Mouse (Mus musculus) heart, adult 2 months (tissue): ENCODE results near the gene Ascc1. TPM values are rescaled to one million over a fixed set of nuclear protein-coding genes. Genes with fewer than 3 reads are reported as not detected.

Experiments
- DNase-seq, 2 experiments: peaks; one replicate each; pipeline ENCODE4 v3.0.0; 2021
- H3K27ac ChIP-seq: fragments of 200-600 bp; 2 replicates; pipeline ENCODE4 v1.8.1; 2022
- H3K27me3 ChIP-seq: fragments of 200-500 bp; 2 replicates; pipeline ENCODE4 v1.6.1; 2012; ENCODE audit warnings: mild to moderate bottlenecking, low read length, inconsistent platforms, mixed read lengths; ENCODE audit not compliant: control insufficient read depth, insufficient read depth
- H3K36me3 ChIP-seq: fragments of 200-500 bp; 2 replicates; pipeline ENCODE4 v1.6.1; 2012; ENCODE audit warnings: low read length, inconsistent platforms; ENCODE audit not compliant: control insufficient read depth, insufficient read depth
- H3K4me1 ChIP-seq: fragments of 200-500 bp; 2 replicates; pipeline ENCODE4 v1.6.1; 2011; ENCODE audit warnings: low read length; ENCODE audit not compliant: control insufficient read depth, insufficient read depth
- H3K4me3 ChIP-seq: fragments of 200-600 bp; 2 replicates; pipeline ENCODE4 v1.8.1; 2022
- H3K79me2 ChIP-seq: fragments of 200-500 bp; replicated peaks from 2 replicates; pipeline ENCODE4 v1.6.1; 2012; ENCODE audit warnings: mild to moderate bottlenecking, inconsistent platforms, low read length, moderate library complexity, mixed read lengths; ENCODE audit not compliant: control insufficient read depth, insufficient read depth
- H3K9ac ChIP-seq: fragments of 200-500 bp; 2 replicates; pipeline ENCODE4 v1.6.1; 2012; ENCODE audit warnings: low read depth, mild to moderate bottlenecking, control low read depth, inconsistent platforms, low read length, mixed read lengths
- CTCF ChIP-seq: fragments of 200-600 bp; IDR thresholded peaks from 2 replicates; pipeline ENCODE4 v1.8.1; 2022; ENCODE audit warnings: antibody characterized with exemption, mild to moderate bottlenecking, moderate library complexity
- EP300 ChIP-seq: fragments of 200-500 bp; IDR thresholded peaks from 2 replicates; pipeline ENCODE4 v1.6.1; 2011; ENCODE audit warnings: low read depth, low read length, control low read depth; ENCODE audit not compliant: insufficient read depth
- POLR2A ChIP-seq: fragments of 200-500 bp; IDR thresholded peaks from 2 replicates; pipeline ENCODE4 v1.6.1; 2011; ENCODE audit warnings: mild to moderate bottlenecking, low read depth, low read length, control low read depth; ENCODE audit not compliant: insufficient read depth
- WGBS: fragments of 180-500 bp; shearing (Covaris S2); methylation state at CpG from one replicate; pipeline ENCODE4 v1.1.7; 2018; 5-methylcytosine and 5-hydroxymethylcytosine counted together
- intact Hi-C: fragments of 180-260 bp; cut with DNase I; formaldehyde crosslinking; loops from one replicate; pipeline ENCODE4 v1.15.1; 2025
- polyA plus RNA-seq: library from polyadenylated mRNA; depleted of rRNA; stranded (reverse); fragments of >200 nt; gene quantifications from 2 replicates; pipeline ENCODE4 v1.2.3, GENCODE M21; 2012
- total RNA-seq, 2 experiments: library from RNA; stranded (reverse); gene quantifications; 2 replicates each; pipeline ENCODE4 v1.2.3; 2021

The Ascc1 gene
- total and polyA plus RNA-seq, 3 experiments: 20.5 to 24.1 (median 22.5) TPM

GRCm38 (mm10) chr10:59973400-59973799 lies 29.2 kb upstream of the Ascc1 start:
- TF ChIP-seq EP300 (no peak), CTCF (no peak), POLR2A (no peak)
- Histone ChIP-seq H3K27me3 (no peaks in the 10 kb centered on the region), H3K79me2 (no peaks in the 10 kb centered on the region), H3K36me3 (peaks cover 18% of the 10 kb centered on the region), H3K4me3 (no peak overlapping the region), H3K4me1 (peaks cover 58% of the 10 kb centered on the region), H3K27ac (peak overlapping the region; percentile 98), H3K9ac (no peak overlapping the region)
- intact Hi-C loops: no loop called here
- WGBS: 92% methylated on average over 4 of the region's 4 CpGs
- DNase-seq: no peak

- Histone ChIP-seq H3K27ac (peak overlapping the region; percentile 98), H3K79me2 (no peaks in the 10 kb centered on the region), H3K4me3 (no peak overlapping the region), H3K36me3 (peaks cover 20% of the 10 kb centered on the region), H3K4me1 (peaks cover 66% of the 10 kb centered on the region), H3K27me3 (no peaks in the 10 kb centered on the region), H3K9ac (no peak overlapping the region)
- 9% methylated on average over 6 of the region's 6 CpGs for WGBS
- peak; percentile 85 to 91 for DNase-seq
- intact Hi-C loops: loop anchor here (1.0 kb wide), 3 partner anchors 17 to 65 kb away; no protein-coding TSS in a partner anchor
- no peak for TF ChIP-seq CTCF
- peak; percentile 100 for TF ChIP-seq EP300
- TF ChIP-seq POLR2A: peak; percentile 73; the same call in 1 of the 2 replicates
These were observed 28.4 kb upstream of the Ascc1 start for GRCm38 (mm10) chr10:59974191-59974664.

GRCm38 (mm10) chr10:59974786-59975185 lies 27.8 kb upstream of the Ascc1 start:
- H3K4me1 ChIP-seq: peaks cover 67% of the 10 kb centered on the region
- H3K36me3 ChIP-seq: peaks cover 20% of the 10 kb centered on the region
- no peaks in the 10 kb centered on the region for H3K79me2 ChIP-seq
- no peak for TF ChIP-seq CTCF
- TF ChIP-seq EP300: no peak
- no peak for TF ChIP-seq POLR2A
- DNase-seq: peak in 1 of 2 experiments; percentile 58
- H3K27me3 ChIP-seq: no peaks in the 10 kb centered on the region
- no peak overlapping the region for H3K4me3 ChIP-seq
- no peak overlapping the region for H3K9ac ChIP-seq
- peak overlapping the region; percentile 98 for H3K27ac ChIP-seq
- intact Hi-C loops: loop anchor here (1.0 kb wide), 3 partner anchors 17 to 65 kb away; no protein-coding TSS in a partner anchor
- WGBS: 48% methylated on average over 3 of the region's 3 CpGs

DNA sequence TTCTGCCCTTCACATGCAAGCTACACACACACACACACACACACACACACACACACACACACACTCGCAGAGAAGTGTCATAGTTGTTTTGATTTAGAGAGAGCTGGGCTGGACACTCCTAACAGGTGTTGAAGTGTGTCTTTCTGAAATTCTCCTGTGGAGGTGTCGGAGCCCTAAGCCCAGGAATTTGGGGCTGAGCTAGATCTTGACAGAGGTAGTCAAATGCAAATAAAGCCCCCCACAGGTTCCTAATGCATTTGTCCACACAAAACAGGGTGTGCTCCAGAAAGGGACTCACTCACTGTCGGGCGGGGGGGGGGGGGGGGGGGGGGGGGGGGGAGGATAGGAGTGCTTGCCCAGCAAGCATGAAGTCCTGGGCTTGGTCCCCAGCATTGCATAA lies 25.5 kb upstream of the Ascc1 start:
- intact Hi-C loops: no loop called here
- DNase-seq: no peak
- Histone ChIP-seq H3K36me3 (peaks cover 20% of the 10 kb centered on the region), H3K4me3 (no peak overlapping the region), H3K27me3 (no peaks in the 10 kb centered on the region), H3K79me2 (no peaks in the 10 kb centered on the region), H3K9ac (no peak overlapping the region), H3K27ac (peak overlapping the region; percentile 91), H3K4me1 (peaks cover 70% of the 10 kb centered on the region)
- WGBS: 83% methylated on average over 2 of the region's 4 CpGs
- TF ChIP-seq CTCF (no peak), EP300 (no peak), POLR2A (no peak)

DNA sequence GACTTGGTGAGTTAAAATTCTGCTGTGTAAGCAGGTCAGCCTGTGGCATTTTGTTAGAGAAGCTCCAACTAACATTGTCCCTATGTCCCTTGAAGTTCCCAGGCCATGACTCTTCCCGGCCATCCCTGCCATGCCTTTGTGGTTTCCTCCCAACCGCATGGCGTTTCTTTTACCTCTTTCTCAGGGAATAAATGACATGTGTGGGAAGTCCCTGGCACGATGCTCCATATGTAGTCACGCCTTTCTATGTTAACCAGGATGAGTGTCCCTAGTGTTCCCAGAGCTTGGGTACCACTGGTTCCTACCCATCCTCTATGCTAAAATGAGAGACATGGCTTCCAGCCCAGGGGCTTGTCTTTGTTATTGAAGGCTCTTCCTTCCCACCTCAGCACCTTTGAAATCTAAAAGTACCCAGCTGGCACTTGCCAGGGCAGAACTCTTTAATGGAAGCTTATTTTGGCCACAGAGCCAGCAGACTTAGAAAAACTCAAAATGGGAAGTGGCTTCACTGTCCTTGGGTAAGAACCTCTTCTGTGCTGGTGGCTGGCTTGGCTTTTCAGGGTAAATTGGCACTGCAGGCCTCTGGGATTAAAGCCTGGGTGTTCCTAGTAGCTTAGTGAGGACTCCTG lies 24.8 kb upstream of the Ascc1 start:
- no peaks in the 10 kb centered on the region for H3K27me3 ChIP-seq
- peaks cover 20% of the 10 kb centered on the region for H3K36me3 ChIP-seq
- peak overlapping the region; percentile 91 for H3K27ac ChIP-seq
- H3K4me3 ChIP-seq: no peak overlapping the region
- H3K9ac ChIP-seq: peak overlapping the region; percentile 56
- intact Hi-C loops: no loop called here
- WGBS: 60% methylated on average over 5 of the region's 5 CpGs
- no peaks in the 10 kb centered on the region for H3K79me2 ChIP-seq
- peaks cover 68% of the 10 kb centered on the region for H3K4me1 ChIP-seq
- DNase-seq: peak in 1 of 2 experiments; percentile 53
- TF ChIP-seq CTCF: no peak
- TF ChIP-seq EP300: no peak
- no peak for TF ChIP-seq POLR2A

DNA sequence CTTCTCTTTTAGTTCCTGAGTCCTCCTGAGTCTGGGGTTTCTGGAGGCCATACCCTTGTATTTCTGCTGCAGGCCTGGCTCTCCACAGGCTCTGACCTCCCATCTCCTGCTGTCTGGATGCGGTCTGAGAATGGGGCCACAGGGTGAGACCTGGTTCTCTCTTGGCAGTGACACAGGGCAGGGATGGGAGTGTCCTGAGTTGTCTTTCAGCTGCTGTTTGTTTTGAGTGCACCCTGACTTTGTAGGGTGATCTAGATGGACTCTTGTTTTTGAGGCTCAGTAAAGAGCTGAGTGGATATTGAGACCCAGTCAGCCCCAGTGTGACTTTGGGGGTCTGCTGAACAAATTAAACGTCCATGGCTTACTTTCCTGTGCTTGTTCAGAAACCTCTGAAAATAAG lies 24.2 kb upstream of the Ascc1 start:
- WGBS: 25% methylated on average over 2 of the region's 2 CpGs
- TF ChIP-seq CTCF (no peak), EP300 (no peak), POLR2A (no peak)
- H3K27ac ChIP-seq: peak overlapping the region; percentile 91
- peak overlapping the region; percentile 56 for H3K9ac ChIP-seq
- DNase-seq: peak; percentile 56 to 65
- H3K79me2 ChIP-seq: no peaks in the 10 kb centered on the region
- H3K4me3 ChIP-seq: no peak overlapping the region
- H3K27me3 ChIP-seq: no peaks in the 10 kb centered on the region
- peaks cover 15% of the 10 kb centered on the region for H3K36me3 ChIP-seq
- H3K4me1 ChIP-seq: peaks cover 63% of the 10 kb centered on the region
- intact Hi-C loops: no loop called here
